Mouse (Mus musculus): ENCODE measurements around the gene Isg20l2. TPM values are rescaled to one million over a fixed set of nuclear protein-coding genes. Genes with fewer than 3 reads are reported as not detected.

The Isg20l2 gene
- total RNA-seq, 2 experiments from 2014 or later, result 17.0 to 17.3 TPM

- intact Hi-C loops (cut with DNase I), result no loop called here
- DNase-seq (ENCODE audit: extremely low spot score in 1 of 2, low spot score in 2 of 2), result no peak
Observed at GRCm38 (mm10) chr3:87909381-87909780, 20.7 kb upstream of the Isg20l2 start.

GRCm38 (mm10) chr3:87909874-87910273, 20.2 kb upstream of the Isg20l2 start:
- intact Hi-C loops (cut with DNase I), result no loop called here
- no peak for DNase-seq (ENCODE audit: extremely low spot score in 1 of 2, low spot score in 2 of 2)

GRCm38 (mm10) chr3:87910573-87911141, 19.5 kb upstream of the Isg20l2 start:
- DNase-seq (ENCODE audit: extremely low spot score in 1 of 2, low spot score in 2 of 2), result peak in 1 of 2 experiments; percentile 91
- intact Hi-C loops (cut with DNase I), result no loop called here

- DNase-seq (ENCODE audit: extremely low spot score in 1 of 2, low spot score in 2 of 2), result no peak
- intact Hi-C loops (cut with DNase I), result no loop called here
Observed at GRCm38 (mm10) chr3:87913491-87913890, 16.6 kb upstream of the Isg20l2 start.

GRCm38 (mm10) chr3:87913891-87914290, 16.2 kb upstream of the Isg20l2 start:
- intact Hi-C loops (cut with DNase I), result no loop called here
- no peak for DNase-seq (ENCODE audit: extremely low spot score in 1 of 2, low spot score in 2 of 2)

GRCm38 (mm10) chr3:87916990-87917389, 13.1 kb upstream of the Isg20l2 start:
- intact Hi-C loops (cut with DNase I), result no loop called here
- no peak for DNase-seq (ENCODE audit: extremely low spot score in 1 of 2, low spot score in 2 of 2)

GRCm38 (mm10) chr3:87918551-87918950, 11.6 kb upstream of the Isg20l2 start:
- DNase-seq (ENCODE audit: extremely low spot score in 1 of 2, low spot score in 2 of 2), result no peak
- intact Hi-C loops (cut with DNase I), result no loop called here

GRCm38 (mm10) chr3:87919336-87920108, 10.6 kb upstream of the Isg20l2 start, which contains the start of gene Mrpl24:
Gene Mrpl24, plus strand, starts transcription at chr3:87919506.
- intact Hi-C loops (cut with DNase I), result no loop called here
- DNase-seq (ENCODE audit: extremely low spot score in 1 of 2, low spot score in 2 of 2), result peak; percentile 83 to 92

GRCm38 (mm10) chr3:87920270-87920943, 9.7 kb upstream of the Isg20l2 start:
- intact Hi-C loops (cut with DNase I), result no loop called here
- DNase-seq (ENCODE audit: extremely low spot score in 1 of 2, low spot score in 2 of 2), result no peak

- no peak for DNase-seq (ENCODE audit: extremely low spot score in 1 of 2, low spot score in 2 of 2)
- intact Hi-C loops (cut with DNase I), result no loop called here
Observed at GRCm38 (mm10) chr3:87924996-87925395, 5.1 kb upstream of the Isg20l2 start.

- DNase-seq (ENCODE audit: extremely low spot score in 1 of 2, low spot score in 2 of 2), result no peak
- intact Hi-C loops (cut with DNase I), result no loop called here
Observed at GRCm38 (mm10) chr3:87927452-87927851, 2.7 kb upstream of the Isg20l2 start.

- intact Hi-C loops (cut with DNase I), result no loop called here
- DNase-seq (ENCODE audit: extremely low spot score in 1 of 2, low spot score in 2 of 2), result no peak
Observed at GRCm38 (mm10) chr3:87929341-87930077, 605 bp upstream of the Isg20l2 start.

- intact Hi-C loops (cut with DNase I), result loop anchor here (2.0 kb wide), 1 partner anchor 29 kb away; no protein-coding TSS in a partner anchor
- DNase-seq (ENCODE audit: extremely low spot score in 1 of 2, low spot score in 2 of 2), result no peak
Observed at GRCm38 (mm10) chr3:87934026-87934425, 3.9 kb downstream of the Isg20l2 start.

- DNase-seq (ENCODE audit: extremely low spot score in 1 of 2, low spot score in 2 of 2), result no peak
- intact Hi-C loops (cut with DNase I), result loop anchor here (2.0 kb wide), 1 partner anchor 28 kb away; no protein-coding TSS in a partner anchor
Observed at GRCm38 (mm10) chr3:87934501-87934900, 4.4 kb downstream of the Isg20l2 start.

GRCm38 (mm10) chr3:87935201-87935600, 5.1 kb downstream of the Isg20l2 start:
- intact Hi-C loops (cut with DNase I), result loop anchor here (2.0 kb wide), 1 partner anchor 28 kb away; no protein-coding TSS in a partner anchor
- DNase-seq (ENCODE audit: extremely low spot score in 1 of 2, low spot score in 2 of 2), result no peak

GRCm38 (mm10) chr3:87935776-87936175, 5.7 kb downstream of the Isg20l2 start:
- intact Hi-C loops (cut with DNase I), result loop anchor here (2.0 kb wide), 2 partner anchors 27 to 135 kb away; no protein-coding TSS in a partner anchor

GRCm38 (mm10) chr3:87940611-87941010, 10.5 kb downstream of the Isg20l2 start:
- DNase-seq (ENCODE audit: extremely low spot score in 1 of 2, low spot score in 2 of 2), result no peak
- intact Hi-C loops (cut with DNase I), result no loop called here

More at GRCm38 (mm10) chr3:87935776-87936175, 5.7 kb downstream of the Isg20l2 start:
- peak; percentile 67 to 90 for DNase-seq (ENCODE audit: extremely low spot score in 1 of 2, low spot score in 2 of 2)

GRCm38 (mm10) chr3:87942471-87942870, 12.4 kb downstream of the Isg20l2 start:
- intact Hi-C loops (cut with DNase I), result no loop called here

GRCm38 (mm10) chr3:87943586-87943985, 13.5 kb downstream of the Isg20l2 start:
- intact Hi-C loops (cut with DNase I), result no loop called here
- DNase-seq (ENCODE audit: extremely low spot score in 1 of 2, low spot score in 2 of 2), result no peak

More at GRCm38 (mm10) chr3:87942471-87942870, 12.4 kb downstream of the Isg20l2 start:
- DNase-seq (ENCODE audit: extremely low spot score in 1 of 2, low spot score in 2 of 2), result no peak
